Mouse (Mus musculus) inflammation-experienced regulatory T-cells, adult 16 weeks (primary cell): ENCODE results near the gene Cep350. TPM values are rescaled to one million over a fixed set of nuclear protein-coding genes. Genes with fewer than 3 reads are reported as not detected.

ENCODE experiments used
- polyA plus RNA-seq: library from polyadenylated mRNA; unstranded; fragments of 100-300 nt; shearing (Covaris generic); gene quantifications from one replicate; pipeline ENCODE4 v1.2.1, GENCODE M21; 2017

Gene Cep350
- polyA plus RNA-seq = 17.4 TPM

DNA sequence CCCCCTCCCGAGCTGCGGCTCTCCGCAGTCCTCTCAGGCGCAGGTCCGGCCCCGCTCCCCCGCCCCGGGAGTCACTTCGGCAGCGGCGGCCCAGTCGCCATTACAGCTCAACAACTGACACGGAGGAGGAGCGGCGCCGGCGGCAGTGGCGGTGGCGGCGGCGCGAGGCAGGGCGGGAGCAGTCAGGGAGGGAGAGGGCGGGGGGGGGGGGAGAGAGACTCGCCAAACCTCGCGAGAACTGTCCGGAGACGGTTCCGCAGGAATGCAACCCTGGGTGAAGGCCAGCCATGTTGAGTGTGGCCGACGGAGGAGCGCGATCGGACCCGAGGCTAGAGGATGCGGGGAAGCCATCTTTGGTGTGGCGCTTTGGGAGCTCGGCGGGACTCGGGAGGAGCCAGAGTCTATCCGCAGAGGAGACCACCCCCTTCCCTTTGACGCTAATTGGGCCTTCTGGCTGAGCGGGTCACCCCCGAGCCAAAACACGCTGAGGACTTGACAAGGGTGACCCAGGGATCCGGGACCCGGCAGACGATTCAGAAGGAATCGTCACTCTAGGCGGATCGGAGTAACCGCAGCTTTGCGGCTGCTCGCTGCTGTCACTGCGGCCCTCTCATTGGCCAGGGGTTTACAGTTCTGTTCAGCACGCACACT lies at the start of gene Cep350:
Gene Cep350, minus strand, starts transcription at position 188 of the 651 bp plus-strand sequence.

GRCm38 (mm10) chr1:155812581-155813499 lies 160.2 kb downstream of the Cep350 start, which contains the start of gene Qsox1:
TSS of gene Qsox1 (minus strand) at chr1:155812889.

Other genes starting within 250 kb of the Cep350 start
- gene Lhx4, start 221.6 kb downstream of the Cep350 start, polyA plus RNA-seq = not detected
- gene Qsox1, start 160.4 kb downstream of the Cep350 start, polyA plus RNA-seq = 64.0 TPM
- gene Tor1aip2, start 62.1 kb upstream of the Cep350 start, polyA plus RNA-seq = 51.1 TPM
- 91.9 TPM for gene Tor1aip1, start 63.2 kb upstream of the Cep350 start, polyA plus RNA-seq
- gene Fam163a, start 231.8 kb upstream of the Cep350 start, polyA plus RNA-seq = not detected